Mouse (Mus musculus): ENCODE results near the gene Tlcd1. TPM values are rescaled to one million over a fixed set of nuclear protein-coding genes. Genes with fewer than 3 reads are reported as not detected.
"Not testable (repeated sequence)": the region's sequence is repeated elsewhere in the genome, so short reads cannot be mapped to it uniquely, and the experiment has no call there.

Tlcd1 gene
- polyA plus RNA-seq, 1 experiment from 2014 or later, result 43.3 TPM

- Histone ChIP-seq H3K4me3 (replicated peaks) (peak overlapping the region; percentile 91), H3K4me1 (replicated peaks) (peaks cover 65% of the 10 kb centered on the region), H3K9ac (peak overlapping the region; percentile 96), H3K9me3 (replicated peaks) (no peaks in the 10 kb centered on the region), H3K4me2 (peak overlapping the region; percentile 96), H3K27me3 (no peaks in the 10 kb centered on the region), H3K27ac (replicated peaks) (peak overlapping the region; percentile 100), H3K36me3 (replicated peaks) (peaks cover 31% of the 10 kb centered on the region)
- WGBS (ENCODE audit: insufficient replicate concordance), result under 1% methylated on average over 84 of the region's 84 CpGs
- peak; percentile 81 for ATAC-seq (ENCODE audit: insufficient read depth)
Observed at GRCm38 (mm10) chr11:78177903-78178858, 1.7 kb downstream of the Tlcd1 start.

DNA sequence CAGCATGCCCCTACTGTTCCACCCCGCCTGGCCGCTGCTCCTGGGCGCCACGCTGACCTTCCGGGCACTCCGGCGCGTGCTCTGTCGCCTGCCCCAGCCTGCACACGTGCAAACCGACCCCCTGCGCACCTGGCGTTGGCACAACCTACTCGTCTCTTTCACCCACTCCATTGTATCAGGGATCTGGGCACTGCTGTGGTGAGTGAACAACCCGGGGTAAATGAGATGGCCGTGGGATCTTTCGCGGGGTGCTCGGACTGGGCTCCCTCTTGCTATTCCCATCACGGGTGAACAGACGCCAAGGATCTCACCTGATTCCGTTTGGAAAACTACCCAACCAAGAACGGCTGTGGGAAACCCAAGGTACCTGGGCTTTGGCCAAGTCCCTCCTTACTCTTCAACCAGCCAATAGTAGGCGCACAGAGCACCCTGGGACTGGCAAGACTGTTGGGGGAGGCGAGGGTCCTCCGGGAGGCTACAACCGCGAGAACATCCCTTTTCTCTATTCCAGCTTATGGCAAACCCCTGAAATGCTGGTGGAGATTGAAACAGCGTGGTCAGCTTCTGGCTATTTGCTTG, 2.4 kb downstream of the Tlcd1 start:
- peak overlapping the region; percentile 100 for H3K27ac ChIP-seq (replicated peaks)
- peak overlapping the region; percentile 96 for H3K4me2 ChIP-seq
- H3K4me1 ChIP-seq (replicated peaks), result peaks cover 67% of the 10 kb centered on the region
- no peak; the same call in 1 of the 2 replicates for ATAC-seq (ENCODE audit: insufficient read depth)
- peak overlapping the region; percentile 96 for H3K9ac ChIP-seq
- H3K4me3 ChIP-seq (replicated peaks), result peak overlapping the region; percentile 91
- no peaks in the 10 kb centered on the region for H3K9me3 ChIP-seq (replicated peaks)
- H3K36me3 ChIP-seq (replicated peaks), result peaks cover 31% of the 10 kb centered on the region
- no peaks in the 10 kb centered on the region for H3K27me3 ChIP-seq
- WGBS (ENCODE audit: insufficient replicate concordance), result under 1% methylated on average over 29 of the region's 29 CpGs

- Histone ChIP-seq H3K4me2 (peak overlapping the region; percentile 96), H3K4me1 (replicated peaks) (peaks cover 67% of the 10 kb centered on the region), H3K27me3 (no peaks in the 10 kb centered on the region), H3K9ac (peak overlapping the region; percentile 96), H3K27ac (replicated peaks) (peak overlapping the region; percentile 100), H3K36me3 (replicated peaks) (peaks cover 31% of the 10 kb centered on the region), H3K9me3 (replicated peaks) (no peaks in the 10 kb centered on the region), H3K4me3 (replicated peaks) (peak overlapping the region; percentile 91)
- 12% methylated on average over 8 of the region's 8 CpGs for WGBS (ENCODE audit: insufficient replicate concordance)
- no peak for ATAC-seq (ENCODE audit: insufficient read depth)
Observed at GRCm38 (mm10) chr11:78179438-78179999, 3.0 kb downstream of the Tlcd1 start.

DNA sequence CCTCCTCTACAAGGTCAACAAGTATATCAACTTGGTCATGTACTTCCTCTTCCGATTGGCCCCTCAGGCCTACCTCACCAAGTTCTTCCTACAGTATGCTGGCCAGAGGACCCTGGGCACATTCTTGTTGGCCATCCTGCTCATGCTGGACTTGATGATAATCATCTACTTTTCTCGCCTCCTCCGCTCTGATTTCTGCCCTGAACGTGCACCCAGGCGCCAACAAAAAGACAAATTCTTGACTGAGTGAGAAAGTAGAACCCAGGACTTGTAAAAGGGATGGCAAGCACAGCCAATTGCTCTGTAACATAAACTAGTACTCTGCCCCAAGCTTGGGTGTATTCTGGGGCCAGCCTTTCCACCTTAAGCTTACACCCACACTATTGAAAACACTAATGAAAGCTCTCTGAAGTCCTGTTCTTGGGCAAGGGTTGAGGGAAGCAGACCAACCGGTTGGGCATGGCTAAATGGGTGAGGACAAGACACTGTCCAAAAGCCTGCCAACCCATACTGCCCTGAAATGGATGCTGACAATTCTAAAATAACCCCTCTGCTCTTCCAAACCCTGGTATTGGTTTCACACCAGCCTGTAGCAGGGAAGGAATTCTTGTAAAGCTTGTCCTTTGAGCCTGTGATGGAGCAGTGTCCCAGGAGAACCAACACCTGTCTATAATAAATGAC, 3.7 kb downstream of the Tlcd1 start:
- 38% methylated on average over 6 of the region's 6 CpGs for WGBS (ENCODE audit: insufficient replicate concordance)
- peak overlapping the region; percentile 96 for H3K4me2 ChIP-seq
- peaks cover 31% of the 10 kb centered on the region for H3K36me3 ChIP-seq (replicated peaks)
- no peaks in the 10 kb centered on the region for H3K27me3 ChIP-seq
- no peaks in the 10 kb centered on the region for H3K9me3 ChIP-seq (replicated peaks)
- ATAC-seq (ENCODE audit: insufficient read depth), result no peak
- H3K4me3 ChIP-seq (replicated peaks), result peak overlapping the region; percentile 91
- H3K27ac ChIP-seq (replicated peaks), result peak overlapping the region; percentile 100
- H3K4me1 ChIP-seq (replicated peaks), result peaks cover 62% of the 10 kb centered on the region
- H3K9ac ChIP-seq, result peak overlapping the region; percentile 96

DNA sequence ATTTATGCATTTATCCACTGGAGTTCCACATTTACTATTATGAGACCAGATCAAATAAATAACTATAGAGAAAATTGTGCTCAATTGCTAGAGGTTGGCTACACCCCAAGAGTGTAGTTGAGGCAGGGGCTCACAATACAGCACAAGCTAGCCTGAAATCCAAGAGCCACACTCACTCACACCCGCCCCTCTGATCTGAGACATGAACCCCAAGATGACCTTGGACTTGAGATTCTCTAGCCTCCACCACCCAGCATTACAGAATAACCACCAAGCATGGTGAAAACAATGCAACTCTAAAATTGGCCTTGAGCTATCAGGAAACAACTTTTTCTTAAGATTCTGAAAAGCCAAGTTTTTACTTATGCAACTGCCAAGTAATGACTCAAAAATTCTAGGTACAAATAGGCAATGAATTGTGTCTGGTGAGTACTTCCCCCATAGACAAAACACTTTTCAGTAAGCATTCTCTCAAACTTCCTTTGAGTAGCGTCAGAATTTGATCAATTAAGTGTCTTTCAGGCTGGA, 5.4 kb downstream of the Tlcd1 start:
- WGBS (ENCODE audit: insufficient replicate concordance), result 29% methylated on average over 2 of the region's 2 CpGs
- H3K36me3 ChIP-seq (replicated peaks), result peaks cover 31% of the 10 kb centered on the region
- ATAC-seq (ENCODE audit: insufficient read depth), result no peak
- H3K27me3 ChIP-seq, result peaks cover 14% of the 10 kb centered on the region
- H3K4me1 ChIP-seq (replicated peaks), result peaks cover 53% of the 10 kb centered on the region
- H3K9me3 ChIP-seq (replicated peaks), result no peaks in the 10 kb centered on the region
- peak overlapping the region; percentile 96 for H3K4me2 ChIP-seq
- peak overlapping the region; percentile 84 for H3K9ac ChIP-seq
- peak overlapping the region; percentile 91 for H3K4me3 ChIP-seq (replicated peaks)
- peak overlapping the region; percentile 89 for H3K27ac ChIP-seq (replicated peaks)

DNA sequence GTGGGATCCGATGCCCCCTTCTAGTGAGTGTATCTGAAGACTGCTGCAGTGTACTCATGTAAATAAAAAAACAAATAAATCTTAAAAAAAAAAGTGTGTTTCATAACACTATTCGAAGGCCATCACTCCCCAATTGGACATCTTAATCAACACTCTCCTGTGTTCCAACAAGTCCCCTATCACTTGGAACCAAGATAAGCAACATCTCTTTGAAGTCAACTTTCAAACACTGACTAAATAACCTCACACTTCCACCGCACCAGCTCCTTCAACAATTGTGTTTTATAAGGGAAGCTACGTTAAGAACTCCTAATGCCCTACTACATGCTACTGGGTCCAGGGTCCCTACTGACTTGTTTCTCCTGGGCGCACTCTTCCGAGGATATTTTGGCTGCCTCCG, 5.9 kb downstream of the Tlcd1 start:
- ATAC-seq (ENCODE audit: insufficient read depth), result no peak
- Histone ChIP-seq H3K36me3 (replicated peaks) (peaks cover 31% of the 10 kb centered on the region), H3K4me2 (peak overlapping the region; percentile 96), H3K4me3 (replicated peaks) (peak overlapping the region; percentile 91), H3K27ac (replicated peaks) (peak overlapping the region; percentile 89), H3K9ac (peak overlapping the region; percentile 84), H3K4me1 (replicated peaks) (peaks cover 50% of the 10 kb centered on the region), H3K9me3 (replicated peaks) (no peaks in the 10 kb centered on the region), H3K27me3 (peaks cover 19% of the 10 kb centered on the region)
- 2% methylated on average over 7 of the region's 7 CpGs for WGBS (ENCODE audit: insufficient replicate concordance)

DNA sequence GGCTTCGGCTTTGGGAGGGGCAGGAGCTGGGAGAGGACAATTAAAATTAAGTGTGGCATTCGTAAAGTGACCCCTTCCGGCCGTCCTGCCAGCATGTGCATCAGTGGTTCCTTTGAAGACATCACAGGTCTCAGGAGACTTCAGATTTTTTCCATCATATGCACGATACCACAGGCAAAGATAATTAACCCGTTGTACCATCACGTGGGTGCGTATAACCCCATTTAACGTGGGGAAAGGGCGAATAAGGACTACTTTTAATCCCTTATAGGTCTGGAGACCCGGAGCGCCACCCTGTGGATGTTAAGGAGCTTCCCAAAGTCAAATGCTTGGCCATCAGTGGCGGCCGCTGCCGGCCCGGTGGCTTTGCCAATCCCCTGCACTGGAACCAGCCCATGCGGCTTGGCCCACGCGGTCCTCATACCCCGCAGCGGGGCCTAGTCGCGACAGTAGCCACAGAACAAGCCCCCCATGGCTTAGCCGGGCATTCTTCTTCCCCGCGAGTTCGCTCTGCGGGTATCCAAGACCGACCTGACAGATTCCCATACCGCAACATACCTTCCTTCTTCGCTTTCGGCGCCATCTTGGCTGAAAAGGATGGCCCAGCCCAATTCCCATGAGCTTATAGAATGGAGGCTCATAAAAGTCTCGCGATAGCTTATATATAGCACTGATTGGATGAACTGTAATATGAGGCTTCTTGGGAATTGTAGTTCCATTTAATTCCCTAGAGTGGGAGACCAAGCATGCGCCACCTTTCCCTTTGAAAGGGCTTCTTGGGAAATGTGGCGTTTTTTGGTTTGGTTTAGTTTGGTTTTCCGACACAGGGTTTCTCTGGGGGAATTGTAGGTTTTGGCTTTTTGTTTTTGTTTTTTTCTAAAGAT, 6.7 kb downstream of the Tlcd1 start, which contains the start of gene Rpl23a:
Rpl23a (minus strand) TSS at position 624 of the 884 bp plus-strand sequence.
- peaks cover 31% of the 10 kb centered on the region for H3K36me3 ChIP-seq (replicated peaks)
- under 1% methylated on average over 38 of the region's 38 CpGs for WGBS (ENCODE audit: insufficient replicate concordance)
- peak within 1 kb of the TSS; percentile 89 for H3K27ac ChIP-seq (replicated peaks)
- peaks cover 50% of the 10 kb centered on the region for H3K4me1 ChIP-seq (replicated peaks)
- peak within 1 kb of the TSS; percentile 84 for H3K9ac ChIP-seq
- no peaks in the 10 kb centered on the region for H3K9me3 ChIP-seq (replicated peaks)
- peak; percentile 67 for ATAC-seq (ENCODE audit: insufficient read depth)
- peak within 1 kb of the TSS; percentile 96 for H3K4me2 ChIP-seq
- peak within 1 kb of the TSS; percentile 91 for H3K4me3 ChIP-seq (replicated peaks)
- peaks cover 27% of the 10 kb centered on the region for H3K27me3 ChIP-seq

DNA sequence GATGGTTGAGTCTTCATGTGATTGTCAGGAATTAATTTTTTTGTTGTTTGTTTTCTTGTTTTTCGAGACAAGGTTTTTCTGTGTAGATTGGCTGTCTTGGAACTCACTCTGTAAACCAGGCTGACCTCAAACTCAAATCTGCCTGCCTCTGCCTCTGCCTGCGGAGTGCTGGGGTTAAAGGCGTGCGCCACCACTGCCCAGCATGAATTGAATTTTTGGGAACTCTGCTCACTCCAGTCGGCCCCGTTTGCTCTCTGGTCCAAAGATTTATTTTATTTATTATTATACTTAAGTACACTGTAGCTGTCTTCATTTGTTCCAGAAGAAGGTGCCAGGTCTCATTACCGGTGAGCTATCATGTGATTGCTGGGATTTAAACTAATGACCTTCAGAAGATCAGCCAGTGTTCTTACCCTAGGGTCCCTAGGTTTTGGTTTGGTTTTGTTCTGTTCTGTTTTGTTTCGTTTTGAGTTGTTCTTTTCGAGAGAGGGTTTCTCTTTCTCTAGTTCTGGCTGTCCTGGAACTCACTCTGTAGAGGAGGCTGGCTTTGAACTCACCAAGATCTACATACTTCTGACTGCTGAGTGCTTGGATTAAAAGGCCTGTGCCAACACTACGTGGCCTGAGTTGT, 7.5 kb downstream of the Tlcd1 start:
- no peak overlapping the region for H3K27ac ChIP-seq (replicated peaks)
- ATAC-seq (ENCODE audit: insufficient read depth), result no peak
- no peak overlapping the region for H3K9ac ChIP-seq
- 39% methylated on average over 10 of the region's 10 CpGs for WGBS (ENCODE audit: insufficient replicate concordance)
- H3K27me3 ChIP-seq, result peaks cover 35% of the 10 kb centered on the region
- H3K4me3 ChIP-seq (replicated peaks), result peak overlapping the region; percentile 91
- H3K9me3 ChIP-seq (replicated peaks), result no peaks in the 10 kb centered on the region
- H3K4me2 ChIP-seq, result peak overlapping the region; percentile 96
- H3K4me1 ChIP-seq (replicated peaks), result peaks cover 55% of the 10 kb centered on the region
- H3K36me3 ChIP-seq (replicated peaks), result peaks cover 31% of the 10 kb centered on the region

DNA sequence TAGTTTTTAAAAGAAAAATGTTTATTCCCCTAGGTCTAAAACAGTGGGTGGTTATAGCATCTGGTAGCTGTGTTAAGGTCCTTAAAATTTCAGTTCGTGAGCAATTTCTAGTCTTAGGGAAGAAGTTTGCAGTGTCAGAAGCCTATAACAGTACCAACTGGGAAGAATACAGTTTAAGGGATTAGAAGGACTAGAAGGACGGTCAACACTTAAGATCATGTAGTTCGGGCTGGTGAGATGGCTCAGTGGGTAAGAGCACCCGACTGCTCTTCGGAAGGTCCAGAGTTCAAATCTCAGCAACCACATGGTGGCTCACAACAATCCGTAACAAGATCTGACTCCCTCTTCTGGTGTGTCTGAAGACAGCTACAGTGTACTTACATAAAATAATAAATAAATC, 8.2 kb downstream of the Tlcd1 start:
- Histone ChIP-seq H3K27me3 (peaks cover 42% of the 10 kb centered on the region), H3K4me1 (replicated peaks) (peaks cover 55% of the 10 kb centered on the region), H3K36me3 (replicated peaks) (peaks cover 27% of the 10 kb centered on the region)
- H3K4me2 ChIP-seq; H3K27ac ChIP-seq (replicated peaks); H3K4me3 ChIP-seq (replicated peaks); H3K9ac ChIP-seq; H3K9me3 ChIP-seq (replicated peaks); ATAC-seq (ENCODE audit: insufficient read depth): not testable (repeated sequence)
- WGBS (ENCODE audit: insufficient replicate concordance), result 84% methylated on average over 6 of the region's 6 CpGs

Measured in liver, embryonic 15.5 days (tissue).